Mouse (Mus musculus) kidney, postnatal 4 days (tissue): ENCODE data around the gene Yap1.
A peak's percentile ranks its signal among the peaks of the same experiment; 100 is the strongest.

ENCODE experiments used
- DNase-seq, 2 experiments: peaks; one replicate each; pipeline ENCODE4 v3.0.0; 2021; ENCODE audit warnings: mixed read lengths in 2 of 2

The Yap1 gene

GRCm38 (mm10) chr9:7971993-7972392 lies 32.4 kb downstream of the Yap1 start:
- no peak for DNase-seq

GRCm38 (mm10) chr9:7967980-7968379 lies 36.4 kb downstream of the Yap1 start:
- DNase-seq, result no peak

DNA sequence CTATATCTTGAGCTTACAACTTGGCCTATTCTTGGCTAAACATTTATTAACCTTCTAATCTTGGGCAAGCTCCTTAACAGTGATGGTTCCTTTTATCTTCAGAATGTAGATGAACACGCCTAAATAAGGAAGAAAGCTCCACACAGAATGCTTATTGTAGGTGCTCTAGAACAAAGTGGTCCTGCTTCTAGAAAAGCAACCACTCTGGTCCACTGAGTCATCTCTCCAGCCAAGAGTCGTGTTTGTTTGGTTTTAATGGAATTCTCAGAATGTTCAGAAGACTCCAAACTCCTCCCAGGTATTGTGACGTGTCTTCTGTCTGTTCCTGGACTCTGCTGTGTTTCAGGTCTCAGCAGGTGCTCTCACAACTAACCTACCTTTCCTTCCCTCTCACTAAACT lies 38.8 kb downstream of the Yap1 start:
- no peak for DNase-seq

DNA sequence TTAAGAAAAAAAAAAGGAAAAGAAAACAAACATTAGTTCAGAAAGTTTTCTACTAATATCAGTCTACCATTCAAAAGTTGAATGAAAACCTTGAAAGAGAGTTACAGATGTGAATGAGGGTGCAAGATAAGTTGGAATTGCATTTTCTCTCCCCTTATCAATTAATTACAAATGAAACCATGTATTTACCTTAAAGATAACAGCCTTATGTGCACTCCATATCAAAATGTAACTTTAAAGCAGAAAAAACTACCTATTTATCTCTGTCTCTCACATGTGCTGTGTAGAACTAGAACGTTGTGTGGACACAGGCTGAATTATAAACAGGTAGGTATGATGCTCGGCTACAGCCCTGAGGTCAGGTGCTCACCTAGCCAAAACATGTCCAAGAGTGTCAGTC lies 40.5 kb downstream of the Yap1 start:
- DNase-seq, result no peak

DNA sequence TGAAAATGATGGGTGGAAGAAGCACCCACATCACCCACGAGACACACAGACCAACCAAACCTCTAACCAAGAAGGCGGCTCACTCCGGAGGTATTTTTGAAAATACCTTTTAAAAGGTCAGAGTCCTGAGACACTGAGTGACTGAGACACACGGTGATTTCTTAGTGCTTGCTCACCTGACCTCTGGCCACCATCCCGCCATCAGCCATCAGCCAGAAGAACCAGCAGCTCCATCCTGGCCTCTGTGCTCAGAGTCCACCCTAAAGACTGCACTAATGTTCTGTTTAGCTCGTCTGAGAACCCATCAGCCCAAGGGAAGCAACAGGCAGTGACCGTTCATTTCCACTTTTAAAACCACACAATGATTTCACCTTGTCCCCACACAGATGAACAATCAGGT lies 41.5 kb downstream of the Yap1 start:
- no peak for DNase-seq

DNA sequence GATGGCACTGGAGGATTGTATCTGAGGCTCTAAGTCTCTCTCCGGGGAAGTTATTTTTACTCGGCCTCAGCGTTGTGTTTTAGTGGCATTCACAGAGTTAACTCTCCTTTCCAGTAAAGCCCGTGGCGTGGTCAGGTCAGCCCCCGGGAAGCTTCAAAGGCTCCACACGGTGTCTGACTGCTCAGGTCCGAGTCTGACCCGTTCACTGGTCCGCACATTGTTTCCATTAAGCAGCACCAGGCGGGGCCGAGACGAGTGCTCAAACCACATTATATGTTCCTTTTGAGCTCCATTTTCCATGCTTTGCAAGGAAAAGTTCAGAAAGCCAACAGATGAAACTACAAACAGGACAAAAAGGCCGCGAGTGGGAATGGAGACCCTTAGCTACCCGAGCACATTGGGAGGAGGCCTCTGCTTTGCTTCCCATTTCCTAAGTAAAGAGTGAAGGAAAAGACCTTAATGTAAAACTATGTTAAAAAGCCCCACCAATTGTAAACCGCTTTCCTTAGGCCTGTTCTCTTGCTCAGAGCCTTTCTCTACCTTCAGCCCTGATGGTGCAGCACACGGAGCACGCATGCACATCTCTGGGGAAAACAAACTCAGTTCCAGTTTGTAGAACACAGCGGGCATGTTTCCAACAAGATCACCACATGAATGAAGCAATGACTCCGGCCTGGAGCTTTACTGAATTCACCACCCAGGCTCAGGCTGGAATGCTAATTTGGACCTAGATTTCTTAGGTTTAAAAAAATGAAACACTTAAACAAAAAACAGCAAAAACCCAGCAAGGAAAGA lies 42.8 kb downstream of the Yap1 start:
- DNase-seq, result peak; percentile 38 to 53

DNA sequence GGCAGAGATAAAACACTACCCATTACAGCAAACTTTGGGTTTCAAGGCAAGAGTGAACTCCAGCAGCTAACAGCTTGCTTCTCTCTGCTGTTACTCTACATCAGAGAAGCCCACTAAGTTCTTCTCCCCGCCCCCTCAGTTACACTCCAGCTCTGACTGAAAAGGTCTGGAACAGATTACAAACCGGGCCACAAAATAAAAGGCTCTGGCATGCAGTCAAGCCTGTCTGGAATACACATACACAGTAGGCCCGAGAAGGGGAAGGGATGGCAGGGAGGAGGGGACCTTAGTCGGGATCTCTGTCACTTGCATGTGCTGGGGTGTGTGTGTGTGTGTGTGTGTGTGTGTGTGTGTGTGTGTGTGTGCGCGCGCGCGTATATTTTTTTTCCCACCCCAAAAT lies 44.0 kb downstream of the Yap1 start:
- DNase-seq, result peak; percentile 75 to 84

- no peak for DNase-seq
These were observed 45.1 kb downstream of the Yap1 start for GRCm38 (mm10) chr9:7959301-7959700.

- DNase-seq, result no peak
These were observed 46.3 kb downstream of the Yap1 start for GRCm38 (mm10) chr9:7958025-7958593.

DNA sequence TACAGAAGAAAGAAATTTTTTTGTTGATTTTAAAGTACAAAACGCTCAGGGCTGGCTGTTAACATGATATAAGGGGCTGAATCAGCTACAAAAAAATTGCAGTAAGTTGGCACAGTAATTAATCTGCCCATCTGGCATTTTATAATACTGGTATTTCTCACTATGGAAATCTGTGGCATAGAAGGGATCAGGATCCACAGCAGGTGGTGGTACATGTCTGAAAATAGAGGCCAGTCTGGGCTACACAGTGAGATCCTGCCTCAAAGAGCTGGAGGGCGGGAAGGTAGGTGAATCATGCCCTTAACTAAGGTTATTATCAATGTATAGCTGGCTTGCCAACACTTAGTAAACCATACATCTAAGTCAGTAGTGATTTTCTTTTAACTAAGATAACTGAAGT lies 47.0 kb downstream of the Yap1 start:
- DNase-seq, result no peak

- DNase-seq, result no peak
These were observed 48.0 kb downstream of the Yap1 start for GRCm38 (mm10) chr9:7956400-7956799.

- no peak for DNase-seq
These were observed 51.5 kb downstream of the Yap1 start for GRCm38 (mm10) chr9:7952886-7953285.

GRCm38 (mm10) chr9:7950211-7950644 lies 54.2 kb downstream of the Yap1 start:
- DNase-seq, result no peak

GRCm38 (mm10) chr9:7947946-7948345 lies 56.5 kb downstream of the Yap1 start:
- DNase-seq, result no peak

- peak; percentile 29 to 55 for DNase-seq
These were observed 60.5 kb downstream of the Yap1 start for GRCm38 (mm10) chr9:7943796-7944462.

DNA sequence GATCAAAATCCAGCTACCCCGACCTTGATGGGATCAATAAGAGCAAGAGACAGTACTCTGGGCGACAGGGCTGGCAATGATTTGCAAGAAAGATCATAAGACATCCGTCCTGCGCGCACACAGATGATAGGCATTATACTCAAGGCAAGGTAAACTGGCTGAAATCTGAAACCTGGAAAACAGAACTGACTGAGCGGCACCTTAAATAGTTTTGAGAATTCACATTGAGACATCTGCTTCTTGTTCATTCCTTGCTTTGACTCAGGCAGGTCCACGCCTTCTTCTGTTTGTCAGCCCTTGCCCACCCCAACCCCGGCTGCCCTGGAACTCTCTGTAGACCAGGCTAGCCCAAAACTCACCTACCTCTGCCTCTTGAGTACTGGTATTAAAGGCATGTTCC lies 61.7 kb downstream of the Yap1 start:
- no peak for DNase-seq

DNA sequence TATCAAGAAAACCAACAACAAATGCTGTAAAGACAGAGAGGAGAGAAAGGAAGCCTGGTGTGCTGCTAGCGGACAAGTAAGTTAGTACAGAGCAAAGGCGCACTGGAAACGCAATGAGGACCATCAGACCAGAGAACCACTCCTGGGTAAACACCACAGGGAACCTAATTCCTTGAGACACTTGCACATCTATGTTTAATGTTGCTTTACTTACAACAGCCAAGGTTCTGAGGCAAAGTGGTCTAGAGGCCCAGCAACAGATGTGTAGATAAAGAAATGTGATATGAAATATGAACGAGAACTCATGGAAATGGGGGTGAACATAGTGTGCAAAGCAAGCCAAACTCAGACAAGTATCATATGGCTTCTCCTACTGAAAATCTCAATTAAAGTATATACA lies 64.3 kb downstream of the Yap1 start:
- DNase-seq, result no peak

GRCm38 (mm10) chr9:7934419-7934818 lies 70.0 kb downstream of the Yap1 start:
- no peak for DNase-seq

DNA sequence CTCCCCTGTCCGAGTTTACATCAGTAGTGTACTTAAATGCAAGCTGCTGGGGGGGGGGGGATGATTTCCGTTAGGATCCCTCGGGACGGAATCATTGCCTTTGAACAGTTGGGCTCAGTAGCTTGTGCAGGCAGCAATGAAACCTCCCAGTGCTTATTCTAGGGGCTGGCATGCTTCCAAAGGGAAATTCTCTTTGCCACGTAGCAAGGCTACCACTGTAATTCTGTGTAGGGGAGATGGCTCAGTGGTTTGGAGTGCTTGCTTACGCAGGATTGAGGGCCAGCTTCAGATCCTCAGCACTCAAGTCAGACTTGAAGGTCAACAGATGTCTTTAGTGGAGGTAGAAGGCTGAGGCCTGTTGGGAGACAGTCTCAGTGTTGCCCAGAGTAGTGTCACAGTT lies 74.8 kb downstream of the Yap1 start:
- DNase-seq, result peak in 1 of 2 experiments; percentile 9

GRCm38 (mm10) chr9:7928866-7929265 lies 75.5 kb downstream of the Yap1 start:
- no peak for DNase-seq

- DNase-seq, result no peak
These were observed 76.1 kb downstream of the Yap1 start for GRCm38 (mm10) chr9:7928207-7928793.

- DNase-seq, result no peak
These were observed 89.5 kb downstream of the Yap1 start for GRCm38 (mm10) chr9:7914925-7915324.

GRCm38 (mm10) chr9:7914487-7914886 lies 89.9 kb downstream of the Yap1 start:
- peak; percentile 64 to 78 for DNase-seq

- no peak for DNase-seq
These were observed 90.4 kb downstream of the Yap1 start for GRCm38 (mm10) chr9:7913953-7914352.
